Mouse (Mus musculus): ENCODE measurements at regions not wholly inside any gene's neighbourhood (a gene's known extent, or its start where the extent isn't known, plus 50 kb on each side); places are given as distances from the start of the nearest gene placed in this dataset.

DNA sequence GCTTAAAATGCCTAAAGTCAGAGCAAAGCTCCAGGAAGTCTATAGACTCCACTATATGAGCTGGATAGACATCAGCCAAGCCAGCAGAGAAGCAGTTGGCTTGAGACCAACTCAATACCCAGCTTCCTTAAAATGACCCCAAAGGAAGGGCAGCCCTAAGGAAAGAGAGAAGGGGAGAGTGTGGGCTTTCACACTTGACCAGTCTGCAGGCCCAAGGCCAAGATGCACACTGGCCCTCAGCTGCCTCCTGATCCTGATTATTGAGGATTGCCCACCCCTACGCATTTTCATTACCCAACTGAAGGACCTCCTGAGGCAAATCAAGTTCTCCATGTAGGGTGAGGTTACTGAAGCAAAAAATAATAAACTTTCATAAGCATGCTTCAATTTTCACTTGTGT is 548.6 kb downstream of the Tns1 start:
- DNase-seq (ENCODE audit: extremely low read depth, insufficient read length, low spot score), result no peak

DNA sequence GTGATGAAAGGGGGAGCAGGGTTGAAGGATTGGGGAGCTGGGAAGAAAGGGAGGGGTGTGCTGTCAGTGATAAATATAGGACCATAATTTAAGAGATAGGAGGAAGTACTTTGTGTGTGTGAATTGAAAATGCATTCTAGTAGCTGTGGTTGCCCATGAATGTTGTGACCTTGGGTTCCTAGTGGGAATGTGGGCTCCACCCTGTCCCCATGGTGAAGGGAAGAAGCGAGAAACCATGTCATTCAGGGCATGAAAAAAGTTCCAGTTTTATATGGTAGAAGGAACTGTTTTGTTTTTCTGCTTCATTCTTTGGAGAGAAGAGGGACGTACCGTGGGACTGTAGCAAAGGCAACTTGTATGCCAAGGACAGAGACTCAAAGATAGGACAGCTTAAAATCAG is 553.3 kb downstream of the Tns1 start:
- DNase-seq (ENCODE audit: extremely low read depth, insufficient read length, low spot score), result no peak

DNA sequence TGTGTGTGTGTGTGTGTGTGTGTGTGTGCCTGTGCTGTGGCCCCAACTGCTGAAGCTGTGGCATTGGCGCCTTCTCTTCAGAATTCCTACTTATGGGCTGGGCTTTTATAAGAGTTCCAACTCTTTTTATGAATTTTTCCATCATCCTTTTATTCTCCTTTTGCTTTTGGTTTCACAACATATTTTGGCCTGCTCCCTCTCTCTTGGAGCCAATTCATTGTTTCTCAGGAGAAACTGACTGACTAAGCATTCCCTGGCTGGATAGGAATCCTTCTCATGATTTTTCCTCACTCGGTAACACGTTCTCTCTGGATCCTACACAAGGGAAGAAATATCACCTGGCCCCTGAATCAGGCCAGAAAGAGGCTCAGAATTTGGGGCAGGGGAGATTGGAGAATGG is 551.1 kb upstream of the Tnp1 start:
- DNase-seq (ENCODE audit: extremely low read depth, insufficient read length, low spot score), result no peak

DNA sequence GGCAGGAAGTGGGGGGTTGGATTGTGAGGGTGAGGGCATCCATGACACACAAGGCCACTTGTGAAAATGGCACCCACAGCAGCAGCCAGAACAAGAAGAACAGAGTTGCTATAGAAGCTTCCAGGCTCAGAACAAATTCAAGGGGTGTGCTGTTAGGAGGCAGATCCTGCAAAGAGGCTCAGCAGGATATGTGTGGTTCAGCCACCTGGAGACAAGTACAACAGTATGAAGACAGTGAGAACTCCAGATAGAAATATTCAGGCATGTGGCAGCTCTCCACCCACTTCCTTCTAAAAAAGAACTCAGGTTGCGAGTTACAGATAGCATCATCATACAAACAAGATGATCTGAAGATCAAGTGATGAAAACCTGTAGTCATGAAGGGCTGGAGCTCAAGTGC is 544.9 kb upstream of the Tnp1 start:
- DNase-seq (ENCODE audit: extremely low read depth, insufficient read length, low spot score), result no peak

DNA sequence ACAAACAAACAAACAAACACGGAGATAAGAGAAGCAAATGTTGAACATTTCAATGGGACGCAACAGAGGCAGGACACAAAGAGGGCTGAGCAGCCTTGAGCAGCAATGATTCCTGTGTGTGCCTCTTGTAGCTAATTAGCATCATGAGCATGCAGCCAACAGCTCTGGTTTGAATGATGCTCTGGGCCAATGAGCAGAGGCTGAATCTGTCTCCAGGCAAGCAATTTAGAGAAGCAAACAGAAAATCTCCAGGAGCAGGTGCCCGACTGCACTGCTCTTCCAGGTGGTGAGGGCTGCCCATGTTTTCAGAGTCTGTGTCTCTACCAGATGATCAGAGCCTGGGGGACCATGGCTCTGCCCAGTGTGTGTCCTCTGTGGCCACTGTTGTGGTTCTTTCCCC is 532.2 kb upstream of the Tnp1 start:
- DNase-seq (ENCODE audit: extremely low read depth, insufficient read length, low spot score), result no peak

DNA sequence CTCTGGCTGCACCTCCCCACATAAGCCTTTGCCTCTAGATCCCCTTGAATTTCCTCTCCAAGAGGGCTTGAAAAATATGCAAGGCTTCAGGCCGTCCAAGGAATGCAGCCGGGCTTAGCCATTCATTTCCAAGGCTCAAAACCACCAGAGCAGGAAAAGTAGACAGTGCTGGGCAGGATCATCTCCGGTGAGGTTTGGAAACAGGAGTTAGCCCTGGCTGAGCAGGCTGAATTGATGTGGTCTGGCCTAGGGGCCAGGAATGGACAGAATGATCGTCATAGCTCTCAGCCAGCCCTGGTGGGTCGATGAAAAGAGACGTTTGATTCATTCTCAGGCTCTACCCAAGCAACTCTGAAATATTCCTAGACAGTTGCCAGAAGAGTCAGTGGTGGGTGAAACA is 529.7 kb upstream of the Tnp1 start:
- no peak for DNase-seq (ENCODE audit: extremely low read depth, insufficient read length, low spot score)

DNA sequence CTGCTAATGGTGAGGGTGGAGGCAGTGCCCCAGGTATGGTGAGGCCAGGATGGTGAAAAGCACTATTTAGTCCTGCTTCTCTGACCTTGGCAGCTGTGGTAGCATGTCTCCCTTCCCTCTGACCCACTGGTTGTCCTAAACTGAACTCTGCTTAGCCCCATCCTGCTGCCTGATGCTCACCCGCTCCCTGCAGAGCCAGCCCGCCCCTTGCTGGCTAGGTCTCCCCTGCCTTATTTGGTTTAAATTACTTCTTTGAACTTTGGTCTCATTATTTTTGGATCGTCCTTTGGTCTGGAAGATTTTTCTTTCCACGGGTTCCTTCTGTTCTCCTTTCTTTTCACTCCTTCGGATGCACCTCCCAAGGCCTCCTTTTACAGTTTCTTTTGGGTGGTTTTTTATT is 525.7 kb upstream of the Tnp1 start:
- no peak for DNase-seq (ENCODE audit: extremely low read depth, insufficient read length, low spot score)

DNA sequence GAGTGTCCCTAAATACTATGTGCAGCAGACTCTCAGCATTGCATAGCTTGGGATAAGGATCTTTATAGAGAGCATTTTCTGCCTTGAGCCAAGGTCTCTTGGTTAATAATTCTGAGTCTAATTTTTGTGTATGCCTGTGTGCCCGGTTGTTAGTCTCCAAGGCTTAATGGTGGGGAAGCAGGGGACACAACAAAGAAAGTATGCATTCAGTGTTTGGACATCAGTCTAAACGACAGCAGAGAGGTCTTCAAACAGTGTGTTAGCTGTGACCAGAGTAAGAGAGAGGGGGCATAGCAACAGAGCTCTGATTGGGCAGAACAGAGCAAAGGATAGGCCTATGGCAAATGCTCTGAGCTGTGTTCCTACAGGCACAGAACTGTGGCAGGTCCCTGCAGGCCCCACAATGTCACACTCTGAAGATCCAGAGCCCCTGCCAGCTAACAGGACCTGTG is 522.7 kb upstream of the Tnp1 start:
- DNase-seq (ENCODE audit: extremely low read depth, insufficient read length, low spot score), result no peak

DNA sequence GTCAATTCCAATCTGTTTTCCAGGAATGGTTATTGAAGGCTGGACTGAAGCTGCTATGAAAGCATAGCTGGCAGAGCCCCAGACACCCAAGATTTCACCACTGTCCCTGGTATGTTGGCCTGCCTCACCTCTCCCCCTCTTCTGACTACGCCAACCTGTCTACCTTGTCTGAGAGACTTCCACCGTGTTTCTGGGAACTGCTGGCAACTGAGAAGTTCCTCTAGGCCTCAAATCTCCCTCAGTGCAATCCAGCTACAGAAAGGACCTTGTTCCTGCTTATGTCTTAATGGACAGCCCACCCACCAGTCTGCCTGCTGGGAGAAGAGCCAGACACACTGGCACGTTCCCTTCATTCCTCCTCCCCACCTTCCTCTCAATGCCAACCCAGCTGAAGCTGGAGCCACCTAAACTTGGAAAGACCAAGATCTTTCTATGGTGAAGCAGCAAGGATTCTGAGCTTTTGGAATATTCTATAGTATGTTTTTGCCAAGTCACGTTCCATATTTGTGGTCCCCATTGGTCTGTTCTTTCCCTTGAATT is 520.1 kb upstream of the Tnp1 start:
- no peak for DNase-seq (ENCODE audit: extremely low read depth, insufficient read length, low spot score)

DNA sequence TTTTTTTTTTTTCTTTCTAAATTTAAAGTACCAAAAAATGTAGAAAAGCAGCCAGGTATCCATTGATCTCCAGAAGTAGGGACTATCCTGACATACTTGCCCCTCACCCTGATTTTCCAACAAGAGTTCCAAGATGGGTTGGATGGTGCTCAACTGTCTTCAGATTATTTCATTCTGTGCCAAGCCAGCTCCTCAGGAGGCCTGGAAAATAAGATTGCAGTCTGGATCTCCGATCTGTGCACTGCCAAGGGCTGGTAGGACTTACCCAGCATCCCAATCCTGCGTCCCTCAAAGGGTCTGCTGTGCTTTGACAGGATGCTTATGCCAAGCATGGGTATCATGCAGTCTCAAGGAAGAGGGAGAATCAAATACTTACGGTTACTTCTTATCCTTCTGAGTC is 517.8 kb upstream of the Tnp1 start:
- DNase-seq (ENCODE audit: extremely low read depth, insufficient read length, low spot score), result no peak

DNA sequence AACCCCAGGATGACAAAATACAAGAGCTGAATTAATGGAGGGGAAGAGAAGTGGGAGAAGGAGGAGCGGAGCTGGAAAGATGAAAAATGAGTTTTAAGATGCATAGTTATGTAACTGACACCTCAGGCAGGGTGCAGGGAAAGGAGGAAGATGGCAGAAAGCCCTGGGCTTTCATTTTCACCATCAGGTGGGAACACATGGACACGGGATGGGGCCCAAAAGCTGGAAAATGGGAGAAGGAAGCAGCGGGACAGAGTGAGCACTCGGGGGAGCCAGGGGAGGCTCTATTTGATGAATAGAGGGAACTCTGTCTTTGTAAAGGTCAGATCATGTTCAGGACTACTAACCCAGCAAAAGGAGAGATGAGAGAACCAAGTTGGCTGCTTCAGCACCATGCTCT is 516.6 kb upstream of the Tnp1 start:
- DNase-seq (ENCODE audit: extremely low read depth, insufficient read length, low spot score), result no peak

DNA sequence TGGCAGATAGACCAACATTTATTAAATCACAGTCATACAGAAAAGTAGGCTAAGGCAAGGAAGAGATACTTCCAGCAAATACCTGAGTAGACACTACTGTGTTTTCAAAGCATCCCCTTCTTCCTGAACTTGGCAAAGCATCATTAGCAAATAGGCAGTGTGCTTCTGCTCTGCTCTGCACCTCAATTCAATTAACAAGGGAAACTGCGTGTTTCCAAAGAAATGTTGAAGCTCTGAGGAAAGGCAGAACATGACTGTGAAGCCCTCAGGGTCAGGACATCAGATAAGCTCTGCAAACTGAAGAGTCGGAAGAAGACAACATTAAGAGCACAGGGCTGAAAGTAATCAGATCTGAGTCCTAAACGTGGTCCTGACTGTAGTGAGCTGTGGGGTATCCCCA is 516.1 kb upstream of the Tnp1 start:
- DNase-seq (ENCODE audit: extremely low read depth, insufficient read length, low spot score), result no peak

DNA sequence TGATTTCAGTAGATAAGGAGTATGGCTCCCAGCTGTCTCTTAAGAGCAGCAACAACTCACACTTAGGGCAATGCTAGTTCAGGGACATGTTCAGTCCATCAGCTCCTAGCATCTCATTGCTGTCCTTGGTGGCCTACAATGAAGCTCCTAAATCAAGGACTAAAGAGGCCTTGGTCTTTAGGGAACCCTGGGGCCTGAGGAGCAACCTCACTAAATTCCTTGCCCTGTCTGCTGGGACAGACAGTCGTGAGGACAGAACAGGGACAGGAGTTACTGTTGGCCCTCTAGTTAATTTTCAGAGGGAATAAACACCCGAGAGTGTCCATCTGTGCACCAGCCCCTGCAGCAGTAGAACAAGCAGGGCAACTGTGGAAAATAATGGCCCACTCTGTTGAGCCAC is 514.6 kb upstream of the Tnp1 start:
- no peak for DNase-seq (ENCODE audit: extremely low read depth, insufficient read length, low spot score)

DNA sequence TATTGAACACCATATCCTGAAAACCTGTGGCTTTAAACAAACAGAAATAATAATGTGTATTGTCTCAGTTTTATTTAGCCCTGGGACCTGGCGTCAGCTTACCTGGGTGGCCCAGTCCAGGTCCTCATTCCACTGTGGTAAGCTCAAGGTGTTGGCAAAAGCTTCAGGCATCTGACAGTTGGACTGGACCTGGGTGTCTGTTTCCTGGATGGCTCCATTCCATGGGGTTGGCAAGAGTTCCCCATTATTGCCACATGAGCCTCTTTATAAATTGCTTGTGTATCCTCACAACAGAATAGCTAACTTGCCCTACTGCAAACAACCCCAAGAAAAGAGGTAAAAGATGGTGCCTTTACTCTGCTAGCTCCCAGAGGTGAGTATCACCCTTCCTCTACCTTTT is 512.9 kb upstream of the Tnp1 start:
- no peak for DNase-seq (ENCODE audit: extremely low read depth, insufficient read length, low spot score)

DNA sequence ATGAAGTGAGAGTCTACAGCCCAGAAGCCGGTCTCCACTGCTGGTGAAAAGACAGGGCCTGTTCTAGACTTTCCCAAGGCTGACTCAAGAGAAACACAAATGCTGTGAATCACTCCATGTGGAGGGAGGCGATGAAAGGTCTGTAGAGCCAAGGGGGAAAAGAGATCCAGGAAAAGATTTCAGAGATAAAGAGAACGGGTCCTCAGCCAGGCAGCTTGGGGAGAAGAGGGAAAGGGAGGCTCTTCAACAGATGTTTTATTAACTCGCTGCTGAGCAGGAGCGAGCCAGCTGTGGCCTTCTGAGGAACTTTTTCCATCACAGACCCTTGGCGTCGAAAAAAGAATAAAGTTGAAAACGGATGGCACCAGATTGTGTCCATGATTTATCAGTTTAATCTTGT is 500.7 kb upstream of the Tnp1 start:
- DNase-seq (ENCODE audit: extremely low read depth, insufficient read length, low spot score), result no peak

DNA sequence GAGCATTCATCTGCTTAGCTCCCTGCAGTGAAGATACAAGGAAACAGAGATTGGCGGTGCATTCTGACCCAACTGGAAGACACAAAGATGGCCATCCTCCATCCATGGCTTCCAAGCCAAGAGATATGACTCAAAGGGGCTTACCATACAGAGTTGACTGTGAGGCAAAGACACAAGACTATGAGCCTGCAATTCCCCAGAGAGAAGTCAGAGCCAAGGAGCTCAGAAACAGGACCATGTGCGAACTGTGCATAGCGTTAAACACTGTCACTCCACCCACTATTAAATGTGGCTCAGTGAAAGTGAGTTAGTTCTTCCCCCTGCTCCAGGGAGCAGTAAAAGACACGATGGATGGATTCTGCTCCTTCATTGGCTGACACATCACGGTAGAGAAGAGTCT is 500.1 kb upstream of the Tnp1 start:
- DNase-seq (ENCODE audit: extremely low read depth, insufficient read length, low spot score), result no peak

DNA sequence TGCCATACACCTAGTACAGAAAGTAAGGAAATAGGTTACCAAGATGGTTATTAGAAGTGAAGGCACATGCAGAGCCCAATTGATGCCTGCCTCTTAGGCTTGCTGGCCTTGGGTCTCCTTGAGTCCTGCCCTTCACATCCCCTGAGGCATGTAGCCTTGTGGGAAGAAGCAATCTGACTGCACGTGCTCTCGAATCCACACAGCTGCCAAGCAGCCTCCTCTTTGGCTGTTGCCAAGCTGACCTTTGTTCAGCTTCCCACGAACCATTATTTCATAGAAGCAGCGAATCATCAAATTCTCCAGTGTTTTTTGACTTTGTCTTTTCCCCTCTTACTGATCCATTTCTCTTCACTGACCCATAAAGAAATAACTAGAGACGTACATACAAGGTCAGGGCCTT is 498.1 kb upstream of the Tnp1 start:
- no peak for DNase-seq (ENCODE audit: extremely low read depth, insufficient read length, low spot score)

DNA sequence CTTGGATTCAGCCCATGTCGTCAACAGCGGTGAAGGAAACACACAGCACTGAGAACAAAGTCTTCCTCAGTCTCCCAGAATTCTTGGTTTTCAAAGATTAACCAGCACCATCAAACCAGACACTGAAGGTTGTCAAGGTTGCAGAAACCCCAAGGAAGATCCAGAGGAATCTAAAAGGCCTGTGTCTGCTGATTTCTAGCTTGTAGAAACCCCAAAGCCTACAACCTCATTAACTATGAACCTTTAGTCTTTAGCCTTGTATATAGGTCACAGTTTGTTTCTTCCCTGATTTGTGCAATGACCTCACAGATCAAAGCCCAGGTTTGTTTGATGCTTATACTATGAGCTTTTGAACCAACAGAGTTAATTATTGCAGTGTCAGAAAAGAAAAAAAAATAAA is 497.1 kb upstream of the Tnp1 start:
- no peak for DNase-seq (ENCODE audit: extremely low read depth, insufficient read length, low spot score)

DNA sequence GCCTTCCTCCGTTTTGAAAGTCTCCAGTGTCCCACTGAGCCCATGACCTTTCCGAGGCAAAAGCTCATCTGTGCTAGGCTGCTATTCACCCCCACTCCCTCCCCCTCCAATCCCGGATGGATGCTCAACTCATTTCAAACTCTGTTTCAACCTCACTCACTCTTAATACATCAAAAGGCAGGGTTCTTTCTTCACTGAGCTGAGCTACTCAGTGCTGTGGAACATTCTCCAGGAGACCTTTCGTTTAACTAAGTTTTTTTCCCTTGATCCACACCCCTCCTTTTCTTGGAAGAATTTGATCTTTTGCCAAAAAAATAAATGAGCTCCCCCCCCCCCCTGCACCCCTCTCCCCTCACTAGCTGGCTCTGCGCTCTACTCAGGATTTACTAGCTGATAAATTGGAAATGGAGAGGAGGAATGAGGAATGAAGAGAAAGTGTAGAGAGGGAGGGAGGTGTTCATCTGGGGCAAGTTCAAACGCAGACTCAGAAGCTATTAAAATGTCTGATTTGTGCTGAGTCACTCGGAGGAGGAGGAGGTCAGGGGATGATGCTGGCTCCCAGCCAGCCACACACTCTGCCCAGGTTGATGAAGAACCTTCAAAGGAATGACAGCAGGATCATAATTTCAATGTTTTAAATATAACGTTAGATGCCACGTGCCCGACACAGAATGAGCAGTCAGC is 491.5 kb upstream of the Tnp1 start:
- DNase-seq (ENCODE audit: extremely low read depth, insufficient read length, low spot score), result no peak

DNA sequence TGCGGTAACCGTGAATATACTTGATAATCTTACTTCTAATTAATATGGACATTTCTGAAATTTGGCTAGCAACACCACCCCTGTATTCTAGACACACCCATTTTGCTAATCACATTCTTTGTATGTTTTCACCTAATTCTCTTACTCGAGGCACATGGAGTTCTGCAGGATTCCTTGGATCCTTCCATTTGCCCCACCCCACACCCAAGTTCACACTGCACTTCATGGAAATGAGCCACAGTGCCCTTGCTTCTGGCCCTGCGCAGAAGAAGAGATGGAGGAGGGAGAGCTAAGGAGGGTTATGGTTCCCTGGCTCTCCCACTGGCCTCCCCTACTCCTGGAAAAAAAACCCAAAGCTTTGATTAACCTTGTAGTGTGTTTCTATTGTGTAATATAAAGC is 487.9 kb upstream of the Tnp1 start:
- DNase-seq (ENCODE audit: extremely low read depth, insufficient read length, low spot score), result no peak

DNA sequence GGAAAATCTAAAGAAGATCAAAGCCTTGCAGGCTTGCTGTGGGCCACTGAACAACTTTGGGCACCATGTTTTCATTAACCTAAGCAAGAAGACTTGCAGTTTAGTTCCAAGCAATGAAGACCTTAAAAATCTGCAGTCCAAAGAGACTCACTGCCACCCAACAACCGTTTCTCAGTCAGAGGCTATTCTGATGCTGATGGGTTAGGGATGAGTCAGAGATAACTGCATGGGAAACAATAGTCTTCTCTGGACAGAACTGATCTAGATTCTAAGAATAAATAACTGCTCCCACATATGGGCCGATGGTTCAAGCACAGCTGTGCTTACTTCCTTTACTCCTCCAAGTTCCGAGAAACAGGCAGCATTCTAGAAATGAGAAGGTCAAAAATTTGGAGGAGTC is 485.0 kb upstream of the Tnp1 start:
- no peak for DNase-seq (ENCODE audit: extremely low read depth, insufficient read length, low spot score)

DNA sequence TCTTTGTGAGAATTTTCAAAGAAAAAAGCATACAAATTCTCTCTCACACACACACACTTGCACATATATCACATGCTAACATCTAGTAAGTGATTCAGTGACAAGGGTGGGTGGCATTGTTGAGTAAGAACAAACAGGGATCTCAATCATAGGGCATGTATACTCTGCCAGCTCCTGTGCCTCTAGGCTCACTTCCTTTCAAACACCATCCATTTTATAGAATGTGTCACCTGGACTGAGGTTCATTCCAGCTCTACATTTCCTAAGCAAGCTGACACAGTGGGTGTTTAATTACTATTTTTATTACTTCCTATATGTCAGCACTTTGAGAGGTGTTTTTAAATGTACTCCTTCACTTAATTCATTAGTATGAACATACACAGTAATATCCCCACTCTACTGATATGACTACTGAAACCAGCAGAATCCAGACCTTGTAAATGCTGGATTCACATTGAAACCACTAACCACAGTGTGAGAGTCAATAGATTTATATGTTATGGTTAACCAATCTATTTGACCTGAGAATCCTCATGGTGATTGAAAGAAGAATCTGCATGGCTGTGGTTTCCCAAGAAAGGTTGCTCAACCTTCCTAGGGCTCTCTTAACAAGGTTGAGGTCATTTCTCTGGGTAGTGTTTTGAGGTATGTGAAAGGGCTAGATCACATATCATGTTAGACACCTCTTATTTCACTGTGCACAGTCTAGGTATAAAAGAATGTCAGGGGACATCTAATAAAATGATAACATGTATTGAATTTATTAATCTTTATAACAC is 480.5 kb upstream of the Tnp1 start:
- DNase-seq (ENCODE audit: extremely low read depth, insufficient read length, low spot score), result no peak
